Mouse (Mus musculus): ENCODE measurements around the gene Supt6.

DNA sequence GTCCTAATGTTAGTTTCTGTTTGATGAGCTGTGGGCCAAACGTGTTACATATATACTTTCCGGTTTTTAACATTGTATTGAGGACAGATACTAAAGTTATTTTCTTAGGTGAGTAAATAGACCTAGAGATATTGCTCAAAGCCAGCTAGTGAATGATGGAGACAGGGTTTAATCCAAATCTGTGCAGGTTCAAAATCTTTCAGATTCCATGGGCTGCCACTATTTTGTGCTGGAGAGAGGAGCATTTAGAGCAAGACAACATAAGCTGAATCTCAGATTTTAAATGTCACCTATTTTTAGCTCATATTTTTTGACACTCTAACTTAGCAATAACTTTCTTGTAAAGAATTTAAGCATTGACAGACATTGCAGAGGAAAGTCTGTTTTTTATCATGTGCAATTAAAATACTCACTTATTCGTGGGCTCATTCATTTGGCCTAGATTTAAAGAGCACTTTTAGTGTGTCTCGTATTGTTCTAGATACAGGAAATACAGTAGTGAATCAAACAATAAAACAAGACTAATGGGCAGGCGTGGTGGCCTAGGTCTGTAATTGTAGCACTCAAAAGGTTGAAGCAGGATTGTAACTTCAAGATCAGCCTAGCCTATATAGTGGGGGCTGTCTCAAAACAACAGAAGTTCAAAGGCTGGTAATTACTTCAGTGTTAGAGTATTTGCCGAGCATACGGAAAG is 678 bp upstream of the Supt6 start:
- TF ChIP-seq CTCF (IDR thresholded peaks at IDR 0.05; ENCODE audit: control insufficient read depth, insufficient read depth, insufficient read length) = no peak
- TF ChIP-seq MYOG (IDR thresholded peaks at IDR 0.05; ENCODE audit: control insufficient read depth, extremely low read depth, insufficient read length) = no peak
- TF ChIP-seq CEBPB (IDR thresholded peaks at IDR 0.05; ENCODE audit: low read depth) = no peak
- TF ChIP-seq MYOD1 (IDR thresholded peaks at IDR 0.05; ENCODE audit: control insufficient read depth, insufficient read length, low read depth) = no peak
- no peak for TF ChIP-seq USF1 (IDR thresholded peaks at IDR 0.05; ENCODE audit: low read depth)
